Mouse (Mus musculus) lung, embryonic 15.5 days (tissue): ENCODE measurements around the gene Mpp4. TPM values are rescaled to one million over a fixed set of nuclear protein-coding genes. Genes with fewer than 3 reads are reported as not detected.

Experiments used
- ATAC-seq: fragments of 200-750 bp; cut with Nextera tagmentation; 2 replicates; pipeline ENCODE4 v1.8.0; 2017; ENCODE audit warnings: moderate number of reproducible peaks, borderline replicate concordance; ENCODE audit not compliant: low FRiP score, low TSS enrichment; ENCODE audit errors: extremely low read depth
- H3K27ac ChIP-seq: fragments of 300-500 bp; sonication (generic); 2 replicates; pipeline ENCODE4 v1.5.1; 2015; ENCODE audit warnings: moderate library complexity, mild to moderate bottlenecking, inconsistent platforms
- H3K27me3 ChIP-seq: fragments of 300-500 bp; sonication (generic); 2 replicates; pipeline ENCODE4 v1.6.1; 2015; ENCODE audit warnings: inconsistent platforms
- H3K36me3 ChIP-seq: fragments of 300-500 bp; sonication (generic); 2 replicates; pipeline ENCODE4 v1.6.1; 2015; ENCODE audit warnings: inconsistent platforms
- H3K4me1 ChIP-seq: fragments of 300-500 bp; sonication (generic); 2 replicates; pipeline ENCODE4 v1.6.1; 2015; ENCODE audit warnings: inconsistent platforms
- H3K4me2 ChIP-seq: fragments of 300-500 bp; sonication (generic); 2 replicates; pipeline ENCODE4 v1.6.1; 2015; ENCODE audit warnings: inconsistent platforms, mild to moderate bottlenecking, moderate library complexity
- H3K4me3 ChIP-seq: fragments of 300-500 bp; sonication (generic); 2 replicates; pipeline ENCODE4 v1.5.1; 2015; ENCODE audit warnings: mild to moderate bottlenecking, inconsistent platforms
- H3K9ac ChIP-seq: fragments of 300-500 bp; sonication (generic); 2 replicates; pipeline ENCODE4 v1.6.1; 2015; ENCODE audit warnings: inconsistent platforms
- H3K9me3 ChIP-seq: fragments of 300-500 bp; sonication (generic); 2 replicates; pipeline ENCODE4 v1.6.1; 2016; ENCODE audit warnings: inconsistent platforms
- WGBS: fragments of 180-500 bp; shearing (Covaris S2); methylation state at CpG from one replicate; pipeline ENCODE4 v1.1.7; 2015; 5-methylcytosine and 5-hydroxymethylcytosine counted together
- polyA plus RNA-seq: library from polyadenylated mRNA; unstranded; fragments of >200 nt; fragmentation: Nextera tagmentation; extraction: Ambion mirVana; gene quantifications from 2 replicates; pipeline ENCODE4 v1.2.1, GENCODE M21; 2015

The Mpp4 gene
- polyA plus RNA-seq, 1 experiment from 2014 or later = 0.56 TPM

DNA sequence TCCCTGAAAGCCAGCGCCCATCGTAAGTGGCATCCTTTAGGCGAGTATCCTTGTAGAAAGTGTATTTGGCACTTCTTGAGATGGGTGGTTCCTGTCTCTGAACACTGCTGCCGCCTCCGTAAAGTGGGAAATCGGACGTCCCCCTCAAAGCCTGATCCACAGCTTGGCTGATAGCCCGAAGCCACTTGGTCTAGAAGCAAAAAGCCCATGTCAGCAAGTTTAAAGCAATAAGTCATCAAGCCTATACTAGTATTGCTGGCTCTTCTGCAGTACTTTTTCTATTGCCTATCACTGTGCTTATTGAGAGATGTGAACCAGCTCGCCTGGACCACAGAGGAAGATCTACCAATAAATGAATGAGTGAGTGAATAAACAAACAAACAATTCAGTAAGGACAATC lies 22.2 kb upstream of the Mpp4 start:
- Histone ChIP-seq H3K4me1 (no peaks in the 10 kb centered on the region), H3K27ac (no peak overlapping the region), H3K4me3 (no peak overlapping the region), H3K36me3 (peaks cover 14% of the 10 kb centered on the region; the same call in 1 of the 2 replicates), H3K9ac (no peak overlapping the region), H3K9me3 (no peaks in the 10 kb centered on the region), H3K4me2 (no peak overlapping the region), H3K27me3 (no peaks in the 10 kb centered on the region)
- WGBS = 71% methylated on average over 9 of the region's 9 CpGs
- no peak for ATAC-seq

DNA sequence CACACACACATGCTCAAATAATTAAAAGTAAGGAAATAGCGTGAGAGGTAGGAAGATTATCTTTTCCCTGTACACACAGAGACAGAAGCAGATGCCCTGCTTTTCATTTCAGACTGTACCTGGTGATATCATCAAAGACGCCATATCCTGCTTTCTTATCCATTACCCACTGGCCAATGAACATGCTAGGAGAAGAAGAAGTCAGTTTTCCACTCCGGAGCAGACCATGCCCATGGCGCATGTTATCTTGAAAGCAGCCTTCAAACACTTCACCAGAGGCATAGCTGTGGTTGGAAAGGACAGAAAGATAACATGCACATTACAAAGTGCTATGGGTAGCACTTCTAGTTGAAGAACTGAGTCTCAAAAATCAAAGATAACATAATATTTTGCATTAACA lies 19.9 kb upstream of the Mpp4 start:
- H3K4me3 ChIP-seq = no peak overlapping the region
- ATAC-seq = no peak
- H3K9ac ChIP-seq = no peak overlapping the region
- no peaks in the 10 kb centered on the region for H3K27me3 ChIP-seq
- H3K4me1 ChIP-seq = no peaks in the 10 kb centered on the region
- H3K9me3 ChIP-seq = no peaks in the 10 kb centered on the region
- no peak overlapping the region for H3K4me2 ChIP-seq
- 90% methylated on average over 4 of the region's 4 CpGs for WGBS
- peaks cover 24% of the 10 kb centered on the region for H3K36me3 ChIP-seq
- no peak overlapping the region for H3K27ac ChIP-seq

GRCm38 (mm10) chr1:59182373-59182772 lies 19.2 kb upstream of the Mpp4 start:
- H3K9me3 ChIP-seq = no peaks in the 10 kb centered on the region
- H3K4me3 ChIP-seq = no peak overlapping the region
- ATAC-seq = no peak
- H3K27me3 ChIP-seq = no peaks in the 10 kb centered on the region
- no peaks in the 10 kb centered on the region for H3K4me1 ChIP-seq
- peaks cover 30% of the 10 kb centered on the region for H3K36me3 ChIP-seq
- H3K27ac ChIP-seq = no peak overlapping the region
- 90% methylated on average over 2 of the region's 2 CpGs for WGBS
- no peak overlapping the region for H3K4me2 ChIP-seq
- H3K9ac ChIP-seq = no peak overlapping the region

- Histone ChIP-seq H3K27ac (no peak overlapping the region), H3K36me3 (peaks cover 31% of the 10 kb centered on the region), H3K9me3 (no peaks in the 10 kb centered on the region), H3K4me1 (no peaks in the 10 kb centered on the region), H3K4me2 (no peak overlapping the region), H3K27me3 (no peaks in the 10 kb centered on the region), H3K4me3 (no peak overlapping the region), H3K9ac (no peak overlapping the region)
- no peak for ATAC-seq
- WGBS = 83% methylated on average over 3 of the region's 3 CpGs
These were observed 16.8 kb upstream of the Mpp4 start for GRCm38 (mm10) chr1:59180003-59180402.

DNA sequence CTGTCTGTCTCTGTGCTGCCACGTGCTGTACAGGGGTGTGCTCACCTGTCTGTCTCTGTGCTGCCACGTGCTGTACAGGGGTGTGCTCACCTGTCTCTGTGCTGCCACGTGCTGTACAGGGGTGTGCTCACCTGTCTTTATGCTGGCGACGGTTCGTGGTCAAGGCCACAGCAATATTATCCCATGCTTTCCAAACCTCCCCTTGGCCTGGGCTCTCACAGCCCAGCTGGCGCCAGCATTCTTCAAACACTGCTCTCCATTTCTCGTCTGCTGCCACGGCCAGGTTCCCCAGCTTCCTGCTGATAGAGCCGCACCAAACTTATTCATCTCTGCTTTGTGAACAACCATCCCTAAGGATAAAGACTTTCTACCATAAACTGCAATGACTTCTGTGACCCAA lies 15.2 kb upstream of the Mpp4 start:
- no peak overlapping the region for H3K4me3 ChIP-seq
- no peaks in the 10 kb centered on the region for H3K4me1 ChIP-seq
- H3K27me3 ChIP-seq = no peaks in the 10 kb centered on the region
- ATAC-seq = no peak
- WGBS = 90% methylated on average over 10 of the region's 10 CpGs
- H3K36me3 ChIP-seq = peaks cover 30% of the 10 kb centered on the region
- H3K9ac ChIP-seq = no peak overlapping the region
- H3K27ac ChIP-seq = no peak overlapping the region
- no peak overlapping the region for H3K4me2 ChIP-seq
- H3K9me3 ChIP-seq = no peaks in the 10 kb centered on the region

- WGBS = 40% methylated on average over 10 of the region's 10 CpGs
- ATAC-seq = no peak
- Histone ChIP-seq H3K9me3 (no peaks in the 10 kb centered on the region), H3K27me3 (no peaks in the 10 kb centered on the region), H3K4me2 (no peak overlapping the region), H3K4me3 (no peak overlapping the region), H3K9ac (no peak overlapping the region), H3K4me1 (no peaks in the 10 kb centered on the region), H3K36me3 (peaks cover 32% of the 10 kb centered on the region), H3K27ac (no peak overlapping the region)
These were observed 11.6 kb upstream of the Mpp4 start for GRCm38 (mm10) chr1:59174514-59175373.

GRCm38 (mm10) chr1:59173023-59173422 lies 9.8 kb upstream of the Mpp4 start:
- no peaks in the 10 kb centered on the region for H3K4me1 ChIP-seq
- no peak for ATAC-seq
- whole genome bisulfite sequencing = 62% methylated on average over 5 of the region's 5 CpGs
- H3K9ac ChIP-seq = no peak overlapping the region
- no peak overlapping the region for H3K27ac ChIP-seq
- H3K9me3 ChIP-seq = no peaks in the 10 kb centered on the region
- H3K4me2 ChIP-seq = no peak overlapping the region
- no peak overlapping the region for H3K4me3 ChIP-seq
- H3K36me3 ChIP-seq = peaks cover 24% of the 10 kb centered on the region; the same call in 1 of the 2 replicates
- H3K27me3 ChIP-seq = no peaks in the 10 kb centered on the region

- H3K27ac ChIP-seq = no peak overlapping the region
- WGBS = 55% methylated on average over 5 of the region's 5 CpGs
- H3K4me2 ChIP-seq = no peak overlapping the region
- no peak overlapping the region for H3K9ac ChIP-seq
- H3K36me3 ChIP-seq = peaks cover 23% of the 10 kb centered on the region; the same call in 1 of the 2 replicates
- H3K27me3 ChIP-seq = no peaks in the 10 kb centered on the region
- no peaks in the 10 kb centered on the region for H3K9me3 ChIP-seq
- H3K4me1 ChIP-seq = no peaks in the 10 kb centered on the region
- no peak for ATAC-seq
- H3K4me3 ChIP-seq = no peak overlapping the region
These were observed 8.7 kb upstream of the Mpp4 start for GRCm38 (mm10) chr1:59171875-59172274.

- Histone ChIP-seq H3K9ac (no peak overlapping the region), H3K4me2 (no peak overlapping the region), H3K27me3 (no peaks in the 10 kb centered on the region), H3K9me3 (no peaks in the 10 kb centered on the region), H3K4me3 (no peak overlapping the region), H3K27ac (no peak overlapping the region), H3K36me3 (peaks cover 25% of the 10 kb centered on the region; the same call in 1 of the 2 replicates), H3K4me1 (no peaks in the 10 kb centered on the region)
- WGBS = 75% methylated on average over 8 of the region's 8 CpGs
- no peak for ATAC-seq
These were observed 7.1 kb upstream of the Mpp4 start for GRCm38 (mm10) chr1:59170290-59170689.

DNA sequence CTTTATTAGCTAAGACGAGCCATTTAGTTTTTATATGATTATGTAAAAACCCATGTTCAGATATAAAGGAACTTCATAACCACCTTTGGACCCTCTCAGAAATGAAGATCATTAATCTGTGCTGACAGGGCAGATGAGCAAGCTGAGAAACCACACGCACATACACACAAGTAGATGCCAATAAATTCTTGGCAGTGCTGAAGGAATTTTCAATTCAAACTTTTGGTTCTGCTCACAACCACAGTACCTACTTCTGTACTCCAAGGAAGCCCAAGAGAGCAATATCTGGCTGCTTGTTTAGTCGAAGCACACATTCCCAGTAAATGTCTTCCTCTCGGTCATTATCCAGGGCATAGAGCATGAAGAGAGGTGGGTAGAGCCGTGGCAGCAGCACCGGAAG lies 6.4 kb upstream of the Mpp4 start:
- Histone ChIP-seq H3K27me3 (no peaks in the 10 kb centered on the region), H3K9me3 (no peaks in the 10 kb centered on the region), H3K36me3 (peaks cover 25% of the 10 kb centered on the region; the same call in 1 of the 2 replicates), H3K27ac (no peak overlapping the region), H3K4me2 (no peak overlapping the region), H3K4me1 (no peaks in the 10 kb centered on the region), H3K4me3 (no peak overlapping the region), H3K9ac (no peak overlapping the region)
- ATAC-seq = no peak
- 78% methylated on average over 6 of the region's 6 CpGs for WGBS

DNA sequence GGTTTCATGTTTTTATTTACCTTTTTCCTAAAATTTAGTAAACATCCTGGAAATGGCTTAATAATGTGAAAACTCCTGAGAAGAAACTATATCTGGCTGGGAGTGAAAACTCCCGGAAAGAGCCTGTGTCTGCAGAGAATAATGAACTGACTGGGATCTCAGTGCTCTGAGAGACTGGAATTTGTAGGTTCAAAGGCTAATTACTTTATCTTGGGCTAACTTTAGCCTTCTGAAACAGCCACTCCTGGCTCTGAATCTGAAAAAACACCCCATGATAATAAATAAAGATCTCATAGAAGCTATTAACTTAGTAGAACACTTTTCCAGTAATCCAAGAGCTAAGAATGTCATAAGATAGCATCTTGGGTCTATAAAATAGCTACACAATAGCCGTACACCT lies 5.4 kb upstream of the Mpp4 start:
- WGBS = 49% methylated on average over 2 of the region's 2 CpGs
- H3K4me3 ChIP-seq = no peak overlapping the region
- H3K9me3 ChIP-seq = no peaks in the 10 kb centered on the region
- no peak for ATAC-seq
- peaks cover 26% of the 10 kb centered on the region; the same call in 1 of the 2 replicates for H3K36me3 ChIP-seq
- no peak overlapping the region for H3K4me2 ChIP-seq
- H3K9ac ChIP-seq = no peak overlapping the region
- no peaks in the 10 kb centered on the region for H3K27me3 ChIP-seq
- no peaks in the 10 kb centered on the region for H3K4me1 ChIP-seq
- no peak overlapping the region for H3K27ac ChIP-seq

GRCm38 (mm10) chr1:59167654-59168425 lies 4.7 kb upstream of the Mpp4 start:
- peaks cover 27% of the 10 kb centered on the region for H3K36me3 ChIP-seq
- H3K9me3 ChIP-seq = no peaks in the 10 kb centered on the region
- H3K9ac ChIP-seq = no peak overlapping the region
- 69% methylated on average over 4 of the region's 4 CpGs for WGBS
- H3K4me2 ChIP-seq = no peak overlapping the region
- H3K4me1 ChIP-seq = no peaks in the 10 kb centered on the region
- no peak overlapping the region for H3K27ac ChIP-seq
- H3K4me3 ChIP-seq = no peak overlapping the region
- no peaks in the 10 kb centered on the region for H3K27me3 ChIP-seq
- ATAC-seq = no peak
